Mouse (Mus musculus) C2C12 (cell line): ENCODE measurements at regions not wholly inside any gene's neighbourhood (a gene's known extent, or its start where the extent isn't known, plus 50 kb on each side); places are given as distances from the start of the nearest gene placed in this dataset.

Experiments used
- CEBPB ChIP-seq: IDR thresholded peaks from one replicate; pipeline ENCODE4 v1.6.1; 2011; ENCODE audit warnings: low read depth, mild to moderate bottlenecking, control low read depth, moderate library complexity
- CTCF ChIP-seq: IDR thresholded peaks from one replicate; pipeline ENCODE4 v1.5.1; 2011; ENCODE audit not compliant: control insufficient read depth, insufficient read depth, insufficient read length
- FOSL1 ChIP-seq: IDR thresholded peaks from one replicate; pipeline ENCODE4 v1.8.0; 2011; ENCODE audit warnings: mild to moderate bottlenecking, low read length; ENCODE audit not compliant: poor library complexity, insufficient read depth, severe bottlenecking
- MAX ChIP-seq: IDR thresholded peaks from one replicate; pipeline ENCODE4 v1.6.1; 2011; ENCODE audit warnings: mild to moderate bottlenecking, control low read depth
- MYOD1 ChIP-seq: IDR thresholded peaks from one replicate; pipeline ENCODE4 v1.6.1; 2011; ENCODE audit warnings: low read depth; ENCODE audit not compliant: control insufficient read depth, insufficient read length
- MYOG ChIP-seq: IDR thresholded peaks from one replicate; pipeline ENCODE4 v1.6.1; 2011; ENCODE audit not compliant: control insufficient read depth, insufficient read length; ENCODE audit errors: extremely low read depth
- USF1 ChIP-seq: IDR thresholded peaks from one replicate; pipeline ENCODE4 v1.6.1; 2011; ENCODE audit warnings: low read depth, mild to moderate bottlenecking, control low read depth, moderate library complexity

- no peak for TF ChIP-seq CTCF
- TF ChIP-seq CEBPB = peak; percentile 75
- TF ChIP-seq MAX = peak; percentile 78
- TF ChIP-seq MYOD1 = peak; percentile 77
- TF ChIP-seq USF1 = no peak
- TF ChIP-seq MYOG = no peak
- TF ChIP-seq FOSL1 = no peak
Measured at GRCm38 (mm10) chr15:8850996-8851395, 116.8 kb upstream of the Ranbp3l start.
